Mouse (Mus musculus) heart, postnatal 0 days (tissue): ENCODE results near the gene Sap30l. TPM values are rescaled to one million over a fixed set of nuclear protein-coding genes. Genes with fewer than 3 reads are reported as not detected.
A peak's percentile ranks its signal among the peaks of the same experiment; 100 is the strongest.

ENCODE experiments used
- ATAC-seq: fragments of 200-750 bp; cut with Nextera tagmentation; 2 replicates; pipeline ENCODE4 v1.8.0; 2017; ENCODE audit warnings: low read depth, moderate number of reproducible peaks, moderate library complexity; ENCODE audit not compliant: insufficient read depth
- DNase-seq: peaks from one replicate; pipeline ENCODE4 v3.0.0-alpha.2; 2016; ENCODE audit warnings: low spot score
- H3K27ac ChIP-seq: fragments of 300-500 bp; sonication (generic); 2 replicates; pipeline ENCODE4 v1.5.1; 2014; ENCODE audit warnings: low read depth, mild to moderate bottlenecking
- H3K27me3 ChIP-seq: fragments of 300-500 bp; sonication (generic); 2 replicates; pipeline ENCODE4 v1.6.1; 2014; ENCODE audit warnings: low read length, mixed read lengths; ENCODE audit not compliant: control insufficient read depth, insufficient read depth
- H3K36me3 ChIP-seq: fragments of 300-500 bp; sonication (generic); replicated peaks from 2 replicates; pipeline ENCODE4 v1.6.1; 2014; ENCODE audit warnings: low read length, mixed read lengths; ENCODE audit not compliant: control insufficient read depth, insufficient read depth
- H3K4me1 ChIP-seq: fragments of 300-500 bp; sonication (generic); 2 replicates; pipeline ENCODE4 v1.6.1; 2014; ENCODE audit warnings: antibody characterized with exemption; ENCODE audit not compliant: control insufficient read depth, insufficient read depth
- H3K4me2 ChIP-seq: fragments of 300-500 bp; sonication (generic); 2 replicates; pipeline ENCODE4 v1.6.1; 2014; ENCODE audit warnings: low read depth, mild to moderate bottlenecking, low read length, moderate library complexity
- H3K4me3 ChIP-seq: fragments of 300-500 bp; sonication (generic); 2 replicates; pipeline ENCODE4 v1.5.1; 2014; ENCODE audit warnings: low read depth, low read length
- H3K9ac ChIP-seq: fragments of 300-500 bp; sonication (generic); replicated peaks from 2 replicates; pipeline ENCODE4 v1.6.1; 2014; ENCODE audit warnings: low read depth, low read length, mixed read lengths
- H3K9me3 ChIP-seq: fragments of 300-500 bp; sonication (generic); replicated peaks from 2 replicates; pipeline ENCODE4 v1.6.1; 2016; ENCODE audit warnings: low read length; ENCODE audit not compliant: control insufficient read depth
- CTCF ChIP-seq: IDR thresholded peaks from 2 replicates; pipeline ENCODE4 v1.5.1; 2016; ENCODE audit warnings: antibody characterized with exemption, control low read depth, low read depth
- EP300 ChIP-seq: IDR thresholded peaks from 2 replicates; pipeline ENCODE4 v1.6.1; 2016; ENCODE audit warnings: antibody characterized with exemption, low read depth
- WGBS: fragments of 180-500 bp; shearing (Covaris S2); extraction: QIAGEN DNeasy Blood & Tissue Kit; methylation state at CpG from one replicate; pipeline ENCODE4 v1.1.7; 2014; 5-methylcytosine and 5-hydroxymethylcytosine counted together
- polyA plus RNA-seq: library from polyadenylated mRNA; unstranded; fragments of >200 nt; fragmentation: Nextera tagmentation; extraction: Ambion mirVana; gene quantifications from 2 replicates; pipeline ENCODE4 v1.2.1, GENCODE M21; 2015
- total RNA-seq: library from RNA; depleted of rRNA; stranded (reverse); fragments of >200 nt; gene quantifications from 2 replicates; pipeline ENCODE4 v1.2.3, GENCODE M21; 2014; ENCODE audit warnings: low replicate concordance

Gene Sap30l
- total and polyA plus RNA-seq, 2 experiments from 2014 or later, result 8.3 to 16.8 TPM

GRCm38 (mm10) chr11:57773936-57774335, 27.5 kb upstream of the Sap30l start:
- H3K9ac ChIP-seq, result no peak overlapping the region; the same call in 1 of the 2 replicates
- no peaks in the 10 kb centered on the region; the same call in 1 of the 2 replicates for H3K36me3 ChIP-seq
- no peaks in the 10 kb centered on the region for H3K4me1 ChIP-seq
- no peak overlapping the region for H3K4me3 ChIP-seq
- TF ChIP-seq EP300, result no peak
- no peak for TF ChIP-seq CTCF
- H3K27me3 ChIP-seq, result no peaks in the 10 kb centered on the region
- ATAC-seq, result no peak
- H3K9me3 ChIP-seq, result no peaks in the 10 kb centered on the region
- no peak overlapping the region for H3K27ac ChIP-seq
- no peak for DNase-seq
- H3K4me2 ChIP-seq, result no peak overlapping the region
- WGBS, result 31% methylated on average over 4 of the region's 4 CpGs

GRCm38 (mm10) chr11:57775868-57776267, 25.6 kb upstream of the Sap30l start:
- no peak for TF ChIP-seq EP300
- TF ChIP-seq CTCF, result no peak
- H3K9ac ChIP-seq, result no peak overlapping the region
- no peak overlapping the region for H3K4me2 ChIP-seq
- H3K4me3 ChIP-seq, result no peak overlapping the region
- no peaks in the 10 kb centered on the region; the same call in 1 of the 2 replicates for H3K36me3 ChIP-seq
- no peaks in the 10 kb centered on the region for H3K9me3 ChIP-seq
- H3K27ac ChIP-seq, result no peak overlapping the region
- H3K4me1 ChIP-seq, result no peaks in the 10 kb centered on the region
- no peaks in the 10 kb centered on the region for H3K27me3 ChIP-seq
- 59% methylated on average over 6 of the region's 6 CpGs for WGBS
- DNase-seq, result no peak
- no peak for ATAC-seq

GRCm38 (mm10) chr11:57776546-57776945, 24.9 kb upstream of the Sap30l start:
- H3K36me3 ChIP-seq, result no peaks in the 10 kb centered on the region
- no peak overlapping the region for H3K4me3 ChIP-seq
- 85% methylated on average over 3 of the region's 3 CpGs for WGBS
- H3K27me3 ChIP-seq, result no peaks in the 10 kb centered on the region
- H3K9me3 ChIP-seq, result no peaks in the 10 kb centered on the region
- no peak for DNase-seq
- TF ChIP-seq EP300, result no peak
- no peak overlapping the region for H3K9ac ChIP-seq
- ATAC-seq, result no peak
- no peak overlapping the region for H3K27ac ChIP-seq
- no peak overlapping the region for H3K4me2 ChIP-seq
- H3K4me1 ChIP-seq, result no peaks in the 10 kb centered on the region

GRCm38 (mm10) chr11:57778349-57778748, 23.1 kb upstream of the Sap30l start:
- no peak overlapping the region for H3K4me2 ChIP-seq
- 21% methylated on average over 5 of the region's 5 CpGs for WGBS
- peak; percentile 64; the same call in 1 of the 2 replicates for ATAC-seq

GRCm38 (mm10) chr11:57779824-57780223, 21.6 kb upstream of the Sap30l start:
- 87% methylated on average over 14 of the region's 14 CpGs for WGBS

More at GRCm38 (mm10) chr11:57778349-57778748, 23.1 kb upstream of the Sap30l start:
- TF ChIP-seq CTCF (peak; percentile 95), EP300 (no peak)
- no peaks in the 10 kb centered on the region for H3K4me1 ChIP-seq
- DNase-seq, result peak; percentile 60
- H3K36me3 ChIP-seq, result no peaks in the 10 kb centered on the region
- no peaks in the 10 kb centered on the region for H3K9me3 ChIP-seq
- H3K4me3 ChIP-seq, result no peak overlapping the region
- no peaks in the 10 kb centered on the region for H3K27me3 ChIP-seq
- no peak overlapping the region for H3K27ac ChIP-seq
- no peak overlapping the region for H3K9ac ChIP-seq

GRCm38 (mm10) chr11:57786616-57787418, 14.6 kb upstream of the Sap30l start:
- Histone ChIP-seq H3K4me3 (no peak overlapping the region), H3K9ac (no peak overlapping the region), H3K27ac (no peak overlapping the region), H3K36me3 (no peaks in the 10 kb centered on the region), H3K27me3 (no peaks in the 10 kb centered on the region), H3K4me1 (no peaks in the 10 kb centered on the region), H3K4me2 (no peak overlapping the region), H3K9me3 (no peaks in the 10 kb centered on the region)
- DNase-seq (no peak), ATAC-seq (no peak)
- WGBS, result 46% methylated on average over 18 of the region's 18 CpGs
- TF ChIP-seq EP300 (no peak), CTCF (0 out of 2 replicates have a peak, but pooled peaks have one; percentile 5)

More at GRCm38 (mm10) chr11:57779824-57780223, 21.6 kb upstream of the Sap30l start:
- Histone ChIP-seq H3K36me3 (no peaks in the 10 kb centered on the region), H3K27me3 (no peaks in the 10 kb centered on the region), H3K4me3 (no peak overlapping the region), H3K4me2 (no peak overlapping the region), H3K27ac (no peak overlapping the region), H3K9ac (no peak overlapping the region), H3K9me3 (no peaks in the 10 kb centered on the region), H3K4me1 (no peaks in the 10 kb centered on the region)
- TF ChIP-seq EP300 (no peak), CTCF (no peak)
- no peak for DNase-seq
- ATAC-seq, result no peak
